Mouse (Mus musculus) neural tube, embryonic 12.5 days (tissue): Measurements from ENCODE around the gene Susd3. TPM values are rescaled to one million over a fixed set of nuclear protein-coding genes. Genes with fewer than 3 reads are reported as not detected.

Source experiments
- ATAC-seq: fragments of 200-750 bp; cut with Nextera tagmentation; 2 replicates; pipeline ENCODE4 v1.8.0; 2017; ENCODE audit warnings: low read depth, mild to moderate bottlenecking, moderate TSS enrichment, moderate library complexity; ENCODE audit not compliant: low FRiP score
- H3K27ac ChIP-seq: fragments of 300-500 bp; sonication (generic); 2 replicates; pipeline ENCODE4 v1.5.1; 2016
- H3K27me3 ChIP-seq: fragments of 300-500 bp; sonication (generic); replicated peaks from 2 replicates; pipeline ENCODE4 v1.6.1; 2016; ENCODE audit warnings: mild to moderate bottlenecking
- H3K36me3 ChIP-seq: fragments of 300-500 bp; sonication (generic); 2 replicates; pipeline ENCODE4 v1.6.1; 2016; ENCODE audit warnings: mild to moderate bottlenecking
- H3K4me1 ChIP-seq: fragments of 300-500 bp; sonication (generic); 2 replicates; pipeline ENCODE4 v1.6.1; 2016
- H3K4me2 ChIP-seq: fragments of 300-500 bp; sonication (generic); replicated peaks from 2 replicates; pipeline ENCODE4 v1.6.1; 2016; ENCODE audit warnings: mild to moderate bottlenecking
- H3K4me3 ChIP-seq: fragments of 300-500 bp; sonication (generic); 2 replicates; pipeline ENCODE4 v1.5.1; 2016
- H3K9ac ChIP-seq: fragments of 300-500 bp; sonication (generic); 2 replicates; pipeline ENCODE4 v1.6.1; 2016; ENCODE audit warnings: mild to moderate bottlenecking
- H3K9me3 ChIP-seq: fragments of 300-500 bp; sonication (generic); 2 replicates; pipeline ENCODE4 v1.6.1; 2016; ENCODE audit warnings: mild to moderate bottlenecking
- WGBS: fragments of 180-500 bp; shearing (Covaris S2); methylation state at CpG from one replicate; pipeline ENCODE4 v1.1.7; 2016; 5-methylcytosine and 5-hydroxymethylcytosine counted together
- polyA plus RNA-seq: library from polyadenylated mRNA; unstranded; fragments of >200 nt; fragmentation: Nextera tagmentation; extraction: Ambion mirVana; gene quantifications from 2 replicates; pipeline ENCODE4 v1.2.1, GENCODE M21; 2016

Gene Susd3
- polyA plus RNA-seq, 1 experiment from 2014 or later, result 0.68 TPM

DNA sequence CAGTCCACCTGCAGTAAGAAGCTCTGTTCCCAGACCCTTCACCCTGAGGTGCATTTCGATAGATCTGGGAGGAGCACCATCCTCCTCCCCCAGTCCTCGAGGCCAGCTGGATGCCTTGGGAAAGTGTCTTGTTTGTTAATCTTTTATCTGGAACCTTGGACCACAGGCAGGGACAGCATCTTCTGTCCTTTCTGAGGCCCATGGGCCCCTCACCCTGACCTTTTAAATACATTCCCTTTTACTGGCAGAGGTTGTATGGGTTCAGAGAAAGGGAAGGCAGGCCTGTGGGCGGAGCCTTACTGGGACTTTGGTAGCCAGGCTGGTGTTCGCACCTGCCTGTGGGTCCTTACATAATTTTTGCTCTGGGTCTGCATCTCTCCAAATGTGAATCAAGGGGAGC is 3.3 kb downstream of the Susd3 start:
- ATAC-seq, result no peak
- Histone ChIP-seq H3K27me3 (peaks cover 33% of the 10 kb centered on the region), H3K9me3 (no peaks in the 10 kb centered on the region), H3K4me3 (no peak overlapping the region), H3K4me1 (peaks cover 7% of the 10 kb centered on the region), H3K9ac (no peak overlapping the region), H3K27ac (no peak overlapping the region), H3K36me3 (no peaks in the 10 kb centered on the region), H3K4me2 (no peak overlapping the region)
- 56% methylated on average over 4 of the region's 4 CpGs for WGBS

DNA sequence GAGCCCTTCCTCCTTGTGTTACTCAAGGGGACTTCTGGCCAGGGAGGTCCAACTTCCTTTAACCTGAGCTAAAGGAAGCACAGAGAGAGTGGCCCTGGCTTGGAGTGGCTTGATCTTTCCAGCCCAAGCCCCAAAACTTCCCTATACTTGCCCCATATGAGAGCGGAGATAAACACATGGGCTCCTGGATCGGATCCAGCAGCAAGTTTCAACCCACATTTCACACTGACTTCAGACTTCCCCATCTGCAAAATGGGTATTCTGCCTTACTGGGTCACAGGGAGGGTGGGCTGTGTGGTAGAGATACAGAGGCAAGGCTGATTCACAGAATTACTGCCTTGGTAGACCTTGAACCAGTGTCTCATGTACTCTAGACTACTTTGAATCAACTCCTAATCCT is 5.0 kb downstream of the Susd3 start:
- Histone ChIP-seq H3K27me3 (peaks cover 29% of the 10 kb centered on the region), H3K27ac (no peak overlapping the region), H3K4me3 (no peak overlapping the region), H3K4me2 (no peak overlapping the region), H3K9me3 (no peaks in the 10 kb centered on the region), H3K4me1 (peaks cover 7% of the 10 kb centered on the region), H3K36me3 (no peaks in the 10 kb centered on the region), H3K9ac (no peak overlapping the region)
- ATAC-seq, result no peak
- WGBS, result 96% methylated on average over 2 of the region's 2 CpGs

DNA sequence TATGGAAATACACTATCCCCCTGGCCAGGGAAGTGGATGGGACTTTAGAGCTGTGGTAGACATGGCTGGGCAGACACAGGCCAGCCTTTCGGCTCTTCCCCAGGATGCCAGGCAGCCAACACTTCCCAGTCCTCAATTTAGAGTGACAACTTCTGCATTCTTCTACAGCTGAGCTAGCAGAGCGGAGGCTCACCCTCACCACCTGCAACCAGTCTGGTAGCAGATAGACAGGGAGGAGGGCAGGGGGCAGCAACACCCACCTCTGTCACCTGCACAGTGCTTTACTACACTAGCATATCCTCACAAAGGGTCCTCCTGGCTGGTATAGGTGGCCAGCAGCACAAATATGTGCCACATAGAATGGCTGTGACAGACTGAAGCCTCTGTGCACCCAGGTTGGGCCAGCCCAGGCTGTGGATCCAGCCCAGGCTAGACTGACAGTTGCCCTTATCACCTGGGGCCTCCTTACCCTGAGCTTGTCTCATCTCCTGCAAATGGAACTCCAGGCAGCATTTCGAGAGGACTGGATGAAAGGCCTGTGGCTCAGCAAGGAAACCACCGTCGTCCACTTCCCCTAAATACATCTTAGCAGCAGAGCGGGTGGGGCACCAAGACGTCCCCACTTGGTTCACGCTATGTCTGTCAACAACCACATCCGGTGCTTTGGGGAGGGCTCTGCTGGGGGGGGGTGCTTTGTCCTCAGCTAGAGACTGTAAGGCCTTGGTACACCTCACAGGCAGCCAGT is 6.0 kb downstream of the Susd3 start:
- WGBS, result 79% methylated on average over 9 of the region's 9 CpGs

DNA sequence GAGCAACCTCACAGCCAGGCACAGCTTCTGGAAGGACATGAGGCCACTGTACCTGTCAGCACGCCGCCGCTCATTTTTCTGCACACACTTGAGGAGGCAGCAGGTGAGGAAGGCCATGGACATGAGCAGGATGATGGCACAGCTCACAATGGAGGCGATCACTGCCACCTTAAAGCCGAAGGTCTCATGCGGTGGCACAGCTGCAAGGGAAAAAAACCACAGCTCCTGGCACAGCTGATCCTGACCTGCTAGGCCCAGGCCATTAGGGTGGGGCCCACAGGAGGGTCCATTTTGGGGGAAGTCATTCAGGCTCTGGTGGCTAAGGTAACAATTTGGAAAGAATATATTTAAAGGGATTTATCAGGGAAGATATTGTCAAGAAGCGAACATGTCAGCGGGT is 9.8 kb downstream of the Susd3 start:
- Histone ChIP-seq H3K27me3 (no peaks in the 10 kb centered on the region), H3K4me3 (no peak overlapping the region), H3K4me2 (no peak overlapping the region), H3K9me3 (no peaks in the 10 kb centered on the region), H3K9ac (no peak overlapping the region), H3K27ac (no peak overlapping the region), H3K4me1 (no peaks in the 10 kb centered on the region), H3K36me3 (no peaks in the 10 kb centered on the region)
- no peak for ATAC-seq
- WGBS, result 93% methylated on average over 8 of the region's 8 CpGs

More for the DNA sequence above, 6.0 kb downstream of the Susd3 start:
- no peak for ATAC-seq
- Histone ChIP-seq H3K36me3 (no peaks in the 10 kb centered on the region), H3K9ac (no peak overlapping the region), H3K4me2 (no peak overlapping the region), H3K4me3 (no peak overlapping the region), H3K4me1 (no peaks in the 10 kb centered on the region; the same call in 1 of the 2 replicates), H3K27me3 (peaks cover 19% of the 10 kb centered on the region), H3K9me3 (no peaks in the 10 kb centered on the region), H3K27ac (no peak overlapping the region)

DNA sequence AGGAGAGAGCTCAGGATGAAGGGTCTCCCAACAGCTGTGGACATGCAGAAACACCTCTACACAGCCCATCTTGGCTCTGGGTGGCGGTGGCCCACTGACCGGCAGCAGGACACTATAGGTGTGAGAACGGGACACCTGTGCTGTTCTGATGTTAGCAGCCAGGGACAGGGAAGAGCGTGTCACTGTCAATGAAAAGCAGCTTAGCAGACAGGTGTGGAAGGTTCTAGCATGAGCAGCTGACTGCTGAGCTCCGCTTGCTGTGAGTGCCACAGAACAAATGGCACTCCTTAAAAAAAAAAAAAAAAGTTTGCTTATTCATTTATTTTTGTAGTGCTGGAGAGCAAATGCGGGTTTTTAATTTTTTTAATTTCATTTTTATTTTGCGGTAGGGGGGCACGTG is 10.9 kb downstream of the Susd3 start:
- no peaks in the 10 kb centered on the region for H3K4me1 ChIP-seq
- 88% methylated on average over 8 of the region's 8 CpGs for whole genome bisulfite sequencing
- H3K4me2 ChIP-seq, result no peak overlapping the region
- H3K27ac ChIP-seq, result no peak overlapping the region
- H3K4me3 ChIP-seq, result no peak overlapping the region
- no peak overlapping the region for H3K9ac ChIP-seq
- no peaks in the 10 kb centered on the region for H3K36me3 ChIP-seq
- H3K27me3 ChIP-seq, result no peaks in the 10 kb centered on the region
- ATAC-seq, result no peak
- H3K9me3 ChIP-seq, result no peaks in the 10 kb centered on the region

DNA sequence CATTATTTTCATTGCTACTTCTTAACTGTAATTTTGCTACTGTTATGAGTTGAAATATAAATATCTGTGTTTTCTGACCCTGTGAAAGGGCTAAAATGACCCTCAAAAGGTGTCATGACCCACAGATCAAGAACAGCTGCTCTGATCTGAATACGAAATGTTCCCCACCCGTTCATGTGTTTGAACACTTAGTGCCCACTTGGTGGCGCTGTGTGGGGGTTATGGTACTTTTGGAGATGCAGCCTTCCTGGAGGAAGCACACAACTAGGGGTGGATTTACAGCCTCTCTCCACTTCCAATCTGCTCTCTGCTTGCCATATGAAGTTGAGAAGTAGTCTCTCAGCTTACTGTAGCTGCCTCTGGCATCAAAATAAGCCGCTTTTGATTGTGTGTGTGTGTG is 13.8 kb downstream of the Susd3 start:
- WGBS, result 96% methylated on average over 4 of the region's 4 CpGs
- Histone ChIP-seq H3K4me1 (no peaks in the 10 kb centered on the region), H3K9ac (no peak overlapping the region), H3K4me3 (no peak overlapping the region), H3K9me3 (no peaks in the 10 kb centered on the region), H3K27me3 (no peaks in the 10 kb centered on the region), H3K27ac (no peak overlapping the region), H3K36me3 (no peaks in the 10 kb centered on the region), H3K4me2 (no peak overlapping the region)
- no peak for ATAC-seq

DNA sequence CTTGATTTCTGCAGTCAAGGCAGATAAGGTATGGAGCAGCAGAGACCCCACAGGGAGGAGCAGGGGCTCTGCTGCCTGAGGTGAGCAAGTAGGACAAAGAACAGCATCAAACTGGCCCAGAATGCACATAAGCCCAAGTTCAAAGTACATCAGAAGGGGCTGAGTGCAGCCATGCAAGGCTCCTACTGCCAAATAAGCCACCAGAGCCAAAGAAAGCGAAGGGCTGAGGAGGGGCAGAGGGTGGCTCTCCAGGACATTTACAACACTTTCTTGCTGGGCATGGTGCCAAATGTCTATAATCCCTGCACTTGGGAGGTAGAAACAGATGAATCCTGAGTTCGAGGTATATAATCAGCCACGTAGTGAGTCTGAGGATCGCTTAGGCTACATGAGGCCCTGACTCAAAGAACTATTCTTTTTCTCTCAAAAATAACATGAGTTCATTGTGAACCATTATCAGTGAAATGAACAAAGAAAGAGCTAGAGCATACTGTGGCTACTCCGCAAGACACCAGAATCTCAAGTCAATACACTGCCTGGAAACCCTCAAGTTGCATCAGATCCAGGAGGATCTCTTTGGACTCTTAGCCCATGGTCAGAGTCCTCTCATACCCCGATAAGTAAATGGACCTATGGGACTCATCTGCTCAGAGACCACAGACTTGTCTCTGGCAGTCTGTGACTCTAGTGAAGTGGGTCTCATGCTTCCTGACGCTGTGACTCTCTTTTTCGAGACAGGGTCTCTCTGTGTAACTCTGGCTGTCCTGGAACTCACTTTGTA is 14.5 kb downstream of the Susd3 start:
- no peak overlapping the region for H3K4me2 ChIP-seq
- no peak for ATAC-seq
- H3K27ac ChIP-seq, result no peak overlapping the region
- H3K9me3 ChIP-seq, result no peaks in the 10 kb centered on the region
- no peaks in the 10 kb centered on the region for H3K4me1 ChIP-seq
- H3K27me3 ChIP-seq, result no peaks in the 10 kb centered on the region
- no peak overlapping the region for H3K4me3 ChIP-seq
- H3K36me3 ChIP-seq, result no peaks in the 10 kb centered on the region
- no peak overlapping the region for H3K9ac ChIP-seq
- WGBS, result 92% methylated on average over 8 of the region's 8 CpGs

DNA sequence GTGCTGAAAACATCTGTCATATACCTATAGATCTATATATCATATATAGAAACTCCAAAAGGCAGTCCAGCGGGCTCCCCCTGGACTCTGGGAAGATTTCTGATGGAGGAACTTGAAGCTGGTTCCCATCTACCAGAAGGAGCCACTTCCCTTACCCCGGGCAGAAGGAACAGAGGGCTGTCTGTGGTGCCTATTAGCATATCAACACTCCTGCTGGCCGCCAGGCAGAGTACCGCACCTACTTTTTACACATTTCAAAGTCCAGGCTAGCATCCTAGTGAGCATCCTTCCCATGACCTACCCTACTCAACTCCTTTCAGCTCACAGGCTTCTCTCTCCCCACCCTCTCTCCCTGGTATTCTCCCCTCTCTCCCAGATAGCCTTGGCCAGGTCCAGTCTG is 22.9 kb downstream of the Susd3 start:
- 26% methylated on average over 4 of the region's 4 CpGs for WGBS
- no peak overlapping the region for H3K4me3 ChIP-seq
- no peaks in the 10 kb centered on the region for H3K9me3 ChIP-seq
- no peak for ATAC-seq
- no peak overlapping the region for H3K4me2 ChIP-seq
- H3K27ac ChIP-seq, result no peak overlapping the region
- no peak overlapping the region for H3K9ac ChIP-seq
- no peaks in the 10 kb centered on the region for H3K27me3 ChIP-seq
- H3K4me1 ChIP-seq, result no peaks in the 10 kb centered on the region
- no peaks in the 10 kb centered on the region for H3K36me3 ChIP-seq

DNA sequence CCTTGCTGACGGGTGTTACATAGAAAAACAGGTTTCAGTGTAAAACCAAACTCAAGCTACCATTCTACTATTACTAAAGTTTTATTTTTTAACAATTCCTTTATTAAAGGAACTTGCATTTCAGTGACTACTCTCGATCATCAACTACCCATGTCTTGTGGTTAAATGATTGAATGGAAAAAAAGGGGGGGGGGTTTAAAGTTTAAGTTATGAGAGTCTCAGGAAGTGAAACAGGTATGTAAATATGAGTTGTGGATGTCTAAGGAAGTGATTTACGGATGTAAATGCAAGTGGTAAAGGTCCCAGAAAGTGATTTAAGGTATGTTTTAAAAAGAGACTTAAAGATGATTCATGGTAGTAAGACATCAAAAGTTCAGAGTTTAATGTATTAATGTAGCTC is 23.3 kb downstream of the Susd3 start:
- ATAC-seq, result no peak
- H3K9ac ChIP-seq, result no peak overlapping the region
- H3K36me3 ChIP-seq, result no peaks in the 10 kb centered on the region
- WGBS, result 67% methylated on average over 3 of the region's 3 CpGs
- H3K4me2 ChIP-seq, result no peak overlapping the region
- no peaks in the 10 kb centered on the region for H3K27me3 ChIP-seq
- H3K27ac ChIP-seq, result no peak overlapping the region
- H3K9me3 ChIP-seq, result no peaks in the 10 kb centered on the region
- H3K4me1 ChIP-seq, result no peaks in the 10 kb centered on the region
- H3K4me3 ChIP-seq, result no peak overlapping the region

DNA sequence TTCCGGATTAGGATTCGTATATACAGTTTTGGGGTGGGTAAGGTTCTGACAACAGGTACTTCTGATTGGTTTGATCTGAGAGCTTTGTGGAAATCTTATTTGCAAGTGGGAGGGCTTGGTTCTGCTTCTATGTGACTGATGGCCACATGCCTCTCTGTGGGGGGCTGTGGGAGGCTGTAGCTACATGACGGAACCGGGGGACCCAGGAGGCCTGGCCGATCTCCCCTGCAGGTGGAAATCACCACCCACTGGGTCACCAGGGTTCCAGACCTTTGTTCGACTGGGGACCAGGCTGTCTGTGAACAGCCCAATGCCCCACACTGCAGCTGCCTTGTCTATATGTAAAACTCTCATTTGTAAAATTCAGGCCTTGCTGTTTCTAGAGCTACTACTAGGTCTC is 23.8 kb downstream of the Susd3 start:
- Histone ChIP-seq H3K4me2 (no peak overlapping the region), H3K27me3 (no peaks in the 10 kb centered on the region), H3K36me3 (no peaks in the 10 kb centered on the region), H3K27ac (no peak overlapping the region), H3K4me1 (no peaks in the 10 kb centered on the region), H3K9ac (no peak overlapping the region), H3K9me3 (no peaks in the 10 kb centered on the region), H3K4me3 (no peak overlapping the region)
- 19% methylated on average over 6 of the region's 6 CpGs for WGBS
- no peak for ATAC-seq

DNA sequence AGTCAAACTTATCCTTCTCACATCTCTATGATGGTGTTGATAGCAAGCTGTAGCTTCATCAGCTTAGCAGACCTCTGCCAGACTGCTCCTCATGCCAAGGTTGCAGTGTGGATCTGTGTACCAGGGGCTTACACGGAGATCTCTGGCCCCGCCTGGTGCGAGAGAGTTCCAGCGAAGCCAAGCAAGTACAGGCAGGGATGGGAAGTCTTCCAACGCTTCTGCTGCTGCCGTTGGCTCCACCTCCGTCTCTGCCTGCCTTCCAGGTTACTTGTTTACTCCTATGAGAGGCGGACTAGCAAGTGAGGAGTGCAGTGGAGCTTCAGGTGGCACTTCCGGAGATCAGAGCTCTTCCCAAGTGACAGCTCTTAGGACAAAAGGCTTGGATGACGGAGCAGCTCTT is 24.2 kb downstream of the Susd3 start:
- ATAC-seq, result no peak
- Histone ChIP-seq H3K9ac (no peak overlapping the region), H3K4me2 (no peak overlapping the region), H3K36me3 (no peaks in the 10 kb centered on the region), H3K27me3 (no peaks in the 10 kb centered on the region), H3K9me3 (no peaks in the 10 kb centered on the region), H3K4me1 (no peaks in the 10 kb centered on the region), H3K27ac (no peak overlapping the region), H3K4me3 (no peak overlapping the region)
- WGBS, result 20% methylated on average over 10 of the region's 10 CpGs

DNA sequence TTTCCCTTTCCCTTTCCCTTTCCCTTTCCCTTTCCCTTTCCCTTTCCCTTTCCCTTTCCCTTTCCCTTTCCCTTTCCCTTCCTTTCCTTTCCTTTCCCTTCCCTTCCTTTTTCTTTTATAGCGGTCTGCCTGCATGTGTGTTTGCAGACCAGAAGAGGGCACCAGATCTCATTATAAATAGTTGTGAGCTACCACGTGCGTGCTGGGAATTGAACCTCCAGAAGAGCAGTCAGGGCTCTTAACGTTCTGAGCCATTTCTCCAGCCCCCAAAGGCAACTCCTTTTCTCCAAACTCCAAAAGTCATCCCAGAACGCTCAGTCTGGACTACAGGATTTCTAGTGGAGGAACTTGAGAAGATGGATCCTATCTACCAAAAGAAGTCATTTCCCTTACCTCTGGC is 27.6 kb downstream of the Susd3 start:
- H3K4me3 ChIP-seq, result no peak overlapping the region
- H3K27me3 ChIP-seq, result peaks cover 17% of the 10 kb centered on the region
- peaks cover 5% of the 10 kb centered on the region; the same call in 1 of the 2 replicates for H3K4me1 ChIP-seq
- H3K9me3 ChIP-seq, result no peaks in the 10 kb centered on the region
- no peak for ATAC-seq
- no peak overlapping the region for H3K9ac ChIP-seq
- no peak overlapping the region for H3K27ac ChIP-seq
- WGBS, result 20% methylated on average over 5 of the region's 5 CpGs
- H3K4me2 ChIP-seq, result no peak overlapping the region
- H3K36me3 ChIP-seq, result no peaks in the 10 kb centered on the region

DNA sequence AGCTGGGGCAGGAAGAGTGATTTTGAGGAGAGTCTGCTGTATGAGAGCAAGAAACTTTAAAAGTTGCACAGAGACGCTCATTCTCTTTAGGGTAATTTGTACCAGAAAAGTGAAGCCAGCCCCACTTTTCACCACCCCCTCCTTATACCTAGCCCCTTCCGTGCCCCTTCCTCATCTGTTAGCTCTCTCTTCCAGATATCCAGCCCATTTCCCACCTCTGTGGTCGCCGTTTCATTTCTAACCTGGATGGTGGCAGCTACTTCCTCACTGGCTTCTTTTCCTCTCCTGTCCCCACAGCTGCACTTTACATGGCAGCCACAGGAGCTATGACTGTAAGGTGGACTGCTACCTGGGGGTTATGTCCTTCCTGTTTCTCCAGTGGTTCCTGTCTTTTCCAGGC is 29.1 kb downstream of the Susd3 start:
- WGBS, result 89% methylated on average over 4 of the region's 4 CpGs
- H3K27me3 ChIP-seq, result peaks cover 17% of the 10 kb centered on the region
- no peaks in the 10 kb centered on the region for H3K36me3 ChIP-seq
- no peak for ATAC-seq
- H3K27ac ChIP-seq, result no peak overlapping the region
- no peak overlapping the region for H3K9ac ChIP-seq
- H3K9me3 ChIP-seq, result no peaks in the 10 kb centered on the region
- no peak overlapping the region for H3K4me2 ChIP-seq
- H3K4me3 ChIP-seq, result no peak overlapping the region
- peaks cover 11% of the 10 kb centered on the region; the same call in 1 of the 2 replicates for H3K4me1 ChIP-seq
